Mouse (Mus musculus) CH12.LX (cell line): ENCODE measurements around the gene Dlx3. TPM values are rescaled to one million over a fixed set of nuclear protein-coding genes. Genes with fewer than 3 reads are reported as not detected.
A peak's percentile ranks its signal among the peaks of the same experiment; 100 is the strongest.

Source experiments
- DNase-seq: peaks from one replicate; pipeline ENCODE4 v3.0.0-alpha.2; 2013; ENCODE audit errors: extremely low read depth
- H3K27ac ChIP-seq: 2 replicates; pipeline ENCODE4 v1.5.1; 2012; ENCODE audit warnings: low read depth, mild to moderate bottlenecking, control low read depth, moderate library complexity; ENCODE audit not compliant: insufficient read depth
- H3K27me3 ChIP-seq: replicated peaks from 2 replicates; pipeline ENCODE3; 2012; ENCODE audit warnings: inconsistent platforms
- H3K36me3 ChIP-seq, 2 experiments: replicated peaks in 1 of 2; 2 replicates each; pipeline versions ENCODE3 to v1.6.1; 2012; ENCODE audit warnings: inconsistent platforms in 1 of 2, low read length in 1 of 2, mild to moderate bottlenecking in 1 of 2, mixed read lengths in 1 of 2, moderate library complexity in 1 of 2; ENCODE audit not compliant: control insufficient read depth in 1 of 2, insufficient read depth in 1 of 2
- H3K4me1 ChIP-seq, 2 experiments: 2 replicates each; pipeline ENCODE4 v1.6.1; 2012; ENCODE audit warnings: inconsistent platforms in 1 of 2, moderate library complexity in 1 of 2; ENCODE audit not compliant: insufficient read depth in 2 of 2, control insufficient read depth in 1 of 2
- H3K4me2 ChIP-seq: 2 replicates; pipeline ENCODE4 v1.6.1; 2012; ENCODE audit warnings: low read depth, mild to moderate bottlenecking, control low read depth; ENCODE audit not compliant: poor library complexity, insufficient read depth, severe bottlenecking
- H3K4me3 ChIP-seq, 3 experiments: fragments of 150-350 bp in 1 of 3; sonication (generic) in 1 of 3; replicated peaks in 1 of 3; 2 replicates each; pipeline versions ENCODE3 to v1.5.1; 2011 to 2012; ENCODE audit warnings: low read depth in 2 of 3, low read length in 2 of 3, mild to moderate bottlenecking in 2 of 3, moderate library complexity in 2 of 3, control low read depth in 1 of 3, improper control_type of control experiment in 1 of 3, inconsistent platforms in 1 of 3, mixed read lengths in 1 of 3; ENCODE audit not compliant: poor library complexity in 1 of 3
- H3K79me2 ChIP-seq: replicated peaks from 2 replicates; pipeline ENCODE4 v1.6.1; 2012; ENCODE audit warnings: mild to moderate bottlenecking, moderate library complexity; ENCODE audit not compliant: control insufficient read depth, poor library complexity, insufficient read depth, severe bottlenecking; ENCODE audit errors: extremely low read depth
- H3K9ac ChIP-seq: 2 replicates; pipeline ENCODE4 v1.6.1; 2012; ENCODE audit warnings: low read depth, mild to moderate bottlenecking, control low read depth, moderate library complexity; ENCODE audit not compliant: insufficient read depth
- H3K9me3 ChIP-seq: replicated peaks from 2 replicates; pipeline ENCODE3; 2012; ENCODE audit warnings: low read length, inconsistent platforms, mixed read lengths
- BHLHE40 ChIP-seq: IDR thresholded peaks from 2 replicates; pipeline ENCODE4 v1.6.1; 2011; ENCODE audit warnings: mild to moderate bottlenecking, low read depth, low read length, improper control_type of control experiment
- CHD1 ChIP-seq: IDR thresholded peaks from 2 replicates; pipeline ENCODE4 v1.6.1; 2012; ENCODE audit warnings: low read depth, low read length, improper control_type of control experiment, inconsistent platforms
- CTCF ChIP-seq, 2 experiments: IDR thresholded peaks in 1 of 2; conservative IDR thresholded peaks in 1 of 2; 2 replicates each; pipeline ENCODE4 v1.5.1; 2011 to 2012; ENCODE audit warnings: low read depth in 2 of 2, low read length in 2 of 2, improper control_type of control experiment in 1 of 2, inconsistent platforms in 1 of 2, mild to moderate bottlenecking in 1 of 2, moderate library complexity in 1 of 2
- E2F4 ChIP-seq: IDR thresholded peaks from 2 replicates; pipeline ENCODE4 v1.6.1; 2011; ENCODE audit warnings: low read depth, low read length, improper control_type of control experiment; ENCODE audit not compliant: insufficient replicate concordance
- ELF1 ChIP-seq: IDR thresholded peaks from 2 replicates; pipeline ENCODE4 v1.6.1; 2014; ENCODE audit warnings: low read depth, mild to moderate bottlenecking, inconsistent platforms, low read length, improper control_type of control experiment
- EP300 ChIP-seq: IDR thresholded peaks from 2 replicates; pipeline ENCODE4 v1.6.1; 2011; ENCODE audit warnings: low read length, improper control_type of control experiment
- ETS1 ChIP-seq: conservative IDR thresholded peaks from 2 replicates; pipeline ENCODE4 v1.6.1; 2012; ENCODE audit warnings: low read depth, mild to moderate bottlenecking, inconsistent platforms, low read length, improper control_type of control experiment, moderate library complexity
- GABPA ChIP-seq: IDR thresholded peaks from 2 replicates; pipeline ENCODE4 v1.6.1; 2012; ENCODE audit warnings: low read depth, low read length, improper control_type of control experiment, inconsistent platforms; ENCODE audit not compliant: insufficient replicate concordance
- IRF4 ChIP-seq: IDR thresholded peaks from 2 replicates; pipeline ENCODE4 v1.6.1; 2014; ENCODE audit warnings: low read depth, mild to moderate bottlenecking, inconsistent platforms, low read length, improper control_type of control experiment
- MAFK ChIP-seq: IDR thresholded peaks from 2 replicates; pipeline ENCODE4 v1.6.1; 2011; ENCODE audit warnings: low read length, improper control_type of control experiment; ENCODE audit not compliant: insufficient replicate concordance
- MAX ChIP-seq: IDR thresholded peaks from 2 replicates; pipeline ENCODE4 v1.6.1; 2011; ENCODE audit warnings: low read length, improper control_type of control experiment
- MAZ ChIP-seq: IDR thresholded peaks from 2 replicates; pipeline ENCODE4 v1.6.1; 2012; ENCODE audit warnings: low read depth, mild to moderate bottlenecking, inconsistent platforms, low read length, improper control_type of control experiment, moderate library complexity
- MEF2A ChIP-seq: IDR thresholded peaks from 2 replicates; pipeline ENCODE4 v1.6.1; 2014; ENCODE audit warnings: low read depth, mild to moderate bottlenecking, inconsistent platforms, low read length, improper control_type of control experiment, borderline replicate concordance
- NELFE ChIP-seq: IDR thresholded peaks from 2 replicates; pipeline ENCODE4 v1.6.1; 2011; ENCODE audit warnings: low read depth, low read length, improper control_type of control experiment
- NRF1 ChIP-seq: IDR thresholded peaks from 2 replicates; pipeline ENCODE4 v1.6.1; 2014; ENCODE audit warnings: low read depth, mild to moderate bottlenecking, inconsistent platforms, low read length, improper control_type of control experiment, moderate library complexity
- POLR2A ChIP-seq: IDR thresholded peaks from 2 replicates; pipeline ENCODE4 v1.6.1; 2011; ENCODE audit warnings: low read depth, mild to moderate bottlenecking, improper control_type of control experiment, low read length
- RCOR1 ChIP-seq: conservative IDR thresholded peaks from 2 replicates; pipeline ENCODE4 v1.6.1; 2012; ENCODE audit warnings: low read depth, mild to moderate bottlenecking, inconsistent platforms, low read length, improper control_type of control experiment
- SIN3A ChIP-seq: IDR thresholded peaks from 2 replicates; pipeline ENCODE4 v1.6.1; 2012; ENCODE audit warnings: low read length, improper control_type of control experiment, inconsistent platforms
- TBP ChIP-seq: conservative IDR thresholded peaks from 2 replicates; pipeline ENCODE4 v1.6.1; 2011; ENCODE audit warnings: low read depth, low read length, improper control_type of control experiment
- TCF12 ChIP-seq: IDR thresholded peaks from 2 replicates; pipeline ENCODE4 v1.6.1; 2014; ENCODE audit warnings: low read depth, mild to moderate bottlenecking, inconsistent platforms, low read length, improper control_type of control experiment
- UBTF ChIP-seq: IDR thresholded peaks from 2 replicates; pipeline ENCODE4 v1.6.1; 2012; ENCODE audit warnings: low read depth, mild to moderate bottlenecking, inconsistent platforms, low read length, improper control_type of control experiment, moderate library complexity
- ZKSCAN1 ChIP-seq: IDR thresholded peaks from 2 replicates; pipeline ENCODE4 v1.6.1; 2012; ENCODE audit warnings: low read depth, inconsistent platforms, low read length, improper control_type of control experiment, borderline replicate concordance
- ZMIZ1 ChIP-seq: IDR thresholded peaks from 2 replicates; pipeline ENCODE4 v1.6.1; 2012; ENCODE audit warnings: low read depth, mild to moderate bottlenecking, inconsistent platforms, low read length, improper control_type of control experiment
- dilution Hi-C: fragments of 300-500 bp; cut with MboI; formaldehyde crosslinking; loops from 2 replicates; pipeline ENCODE4 v1.14.3; 2020; ENCODE audit warnings: low sequenced_read_pairs; ENCODE audit not compliant: extremely low pct_unique_long_range_greater_than_20kb, extremely low pct_ligation_motif_present
- in situ Hi-C: fragments of 300-500 bp; cut with MboI; formaldehyde crosslinking; loops from 3 replicates; pipeline ENCODE4 v1.14.3; 2019; ENCODE audit warnings: low sequenced_read_pairs, low pct_ligation_motif_present, low pct_unique_long_range_greater_than_20kb, mixed read lengths
- polyA plus RNA-seq: library from polyadenylated mRNA; unstranded; fragments of >175 nt; gene quantifications from 2 replicates; pipeline ENCODE4 v1.2.1, GENCODE M21; 2012; ENCODE audit warnings: low read depth; ENCODE audit not compliant: insufficient read length
- total RNA-seq, 2 experiments: library from RNA; depleted of rRNA; stranded (reverse); fragments of 300-350 nt in 1 of 2; fragments of >200 nt in 1 of 2; gene quantifications; 2 replicates each; pipeline ENCODE4 v1.2.3; 2012 to 2014

Dlx3 gene
- total and polyA plus RNA-seq, 3 experiments, result 0.08 to 0.55 (median 0.17) TPM

DNA sequence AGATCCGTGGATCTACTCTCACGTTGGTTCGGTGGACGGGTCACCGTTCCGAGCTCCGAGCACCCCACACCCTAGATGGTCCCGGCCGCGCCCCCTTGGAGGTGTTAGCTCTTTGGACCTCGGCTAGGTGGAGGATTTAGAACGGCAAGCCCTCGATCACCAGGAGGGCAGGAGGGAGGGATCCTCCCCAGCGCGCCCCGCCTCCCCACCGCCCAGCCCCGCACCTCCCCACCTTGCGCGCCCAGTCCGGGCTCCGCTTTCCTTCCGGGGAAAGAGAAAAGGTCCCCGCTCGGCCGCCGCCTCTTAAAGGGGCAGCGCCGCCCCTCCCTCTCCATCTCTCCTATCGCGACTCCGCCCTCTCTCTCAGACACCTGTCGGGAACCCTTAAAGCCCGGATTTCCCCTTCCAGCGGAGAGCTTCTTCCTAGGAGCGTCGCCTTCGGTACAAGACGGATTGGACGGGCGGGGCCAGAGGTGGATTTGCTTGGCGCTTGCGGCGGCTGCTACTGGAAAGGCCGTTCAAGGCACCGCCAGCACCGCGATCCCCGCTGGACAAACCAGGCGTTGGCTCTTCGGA is 43.3 kb upstream of the Dlx3 start, which contains the start of gene Itga3:
Gene Itga3, minus strand, starts transcription at position 266 of the 576 bp plus-strand sequence.
- in situ Hi-C loops (no loop called here), dilution Hi-C loops (no loop called here)
- Histone ChIP-seq H3K27me3 (peaks cover 27% of the 10 kb centered on the region), H3K4me2 (peak within 1 kb of the TSS; percentile 58), H3K9ac (peak within 1 kb of the TSS; percentile 46), H3K4me1 (peaks cover 26 to 63% of the 10 kb centered on the region in 2 experiments), H3K4me3 (peak within 1 kb of the TSS; percentile 64 to 82 (median 75)), H3K27ac (peak within 1 kb of the TSS; percentile 56), H3K36me3 (peaks cover 0 to 6% of the 10 kb centered on the region in 2 experiments), H3K9me3 (no peaks in the 10 kb centered on the region), H3K79me2 (peaks cover 24% of the 10 kb centered on the region)
- peak; percentile 74 for DNase-seq
- TF ChIP-seq ZMIZ1 (peak; percentile 0; the same call in 1 of the 2 replicates), ELF1 (peak; percentile 76), EP300 (0 out of 2 replicates have a peak, but pooled peaks have one; percentile 12), RCOR1 (0 out of 2 replicates have a peak, but pooled peaks have one; percentile 63), MAZ (peak; percentile 88), NRF1 (peak; percentile 32; the same call in 1 of the 2 replicates), POLR2A (peak; percentile 69), TBP (peak; percentile 36; the same call in 1 of the 2 replicates), IRF4 (peak; percentile 39; the same call in 1 of the 2 replicates), CTCF (conservative IDR thresholded peaks at IDR 0.05 in 1 of 2, IDR thresholded peaks at IDR 0.05 in 1 of 2; ENCODE audit: low read depth in 2 of 2, low read length in 2 of 2) (no peak), GABPA (no peak), ETS1 (peak; percentile 31; the same call in 1 of the 2 replicates), UBTF (peak; percentile 29; the same call in 1 of the 2 replicates), MEF2A (peak; percentile 53; the same call in 1 of the 2 replicates), TCF12 (peak; percentile 66), E2F4 (no peak)

DNA sequence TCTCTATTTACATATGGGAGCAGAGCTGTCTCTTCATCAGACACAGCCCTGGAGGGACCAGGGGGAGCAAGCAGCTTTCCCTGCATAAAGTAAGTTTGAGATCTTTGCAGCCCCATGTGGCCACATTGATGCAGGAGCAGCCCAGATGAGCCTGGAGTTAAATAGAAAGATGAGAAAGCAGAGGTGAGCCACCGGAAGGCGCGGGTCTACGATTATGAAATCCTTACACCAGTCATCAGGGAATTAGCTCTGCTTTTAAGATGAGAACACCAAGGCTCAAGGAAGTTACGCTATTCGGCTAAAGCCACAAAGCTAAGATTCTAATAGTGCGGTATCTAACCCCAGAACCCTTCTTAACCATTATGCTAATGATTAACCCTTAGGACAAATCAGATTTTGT is 42.0 kb upstream of the Dlx3 start:
- peaks cover 27% of the 10 kb centered on the region for H3K27me3 ChIP-seq
- H3K4me1 ChIP-seq, result peaks cover 26 to 65% of the 10 kb centered on the region in 2 experiments
- no peak for TF ChIP-seq ZMIZ1
- no peak for TF ChIP-seq TCF12
- no peak for TF ChIP-seq MAFK
- no peak for TF ChIP-seq NRF1
- no peak for TF ChIP-seq NELFE
- TF ChIP-seq MAX, result no peak
- TF ChIP-seq TBP, result no peak
- TF ChIP-seq BHLHE40, result no peak
- TF ChIP-seq CHD1, result no peak
- TF ChIP-seq ZKSCAN1, result no peak
- TF ChIP-seq EP300, result no peak
- no peak for TF ChIP-seq SIN3A
- no peak overlapping the region for H3K4me2 ChIP-seq
- peaks cover 0 to 2% of the 10 kb centered on the region in 2 experiments for H3K36me3 ChIP-seq
- no peaks in the 10 kb centered on the region for H3K9me3 ChIP-seq
- H3K79me2 ChIP-seq, result peaks cover 16% of the 10 kb centered on the region; the same call in 1 of the 2 replicates
- dilution Hi-C loops, result no loop called here
- in situ Hi-C loops, result no loop called here
- no peak overlapping the region for H3K9ac ChIP-seq
- no peak overlapping the region for H3K27ac ChIP-seq
- H3K4me3 ChIP-seq, result no peak overlapping the region
- no peak for DNase-seq
